In the genomic region with DNA sequence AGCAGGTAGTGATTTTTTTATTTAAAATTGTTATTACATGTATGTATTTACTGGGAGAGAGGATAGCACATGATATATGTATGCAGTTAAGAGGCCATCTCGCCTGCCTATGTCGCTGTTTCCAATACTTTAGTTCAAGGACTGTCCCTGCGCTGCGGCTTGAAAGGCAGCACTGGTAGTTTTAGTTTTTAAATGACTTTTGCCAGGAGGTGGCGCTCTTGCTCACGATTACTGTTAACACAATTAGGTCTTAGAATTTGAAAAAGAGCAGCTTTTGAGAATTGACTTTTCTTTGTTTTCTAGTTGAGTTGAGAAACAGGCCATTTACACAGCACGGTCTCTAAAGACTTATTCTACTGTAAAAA, we compare ENCODE assay signal across 7 mouse cellular contexts.
DNase-seq lines count a peak whose midpoint lies in the region; ATAC-seq lines count a peak whose summit lies in the region.

No protein-coding gene starts in this region.

- 3% methylated on average over 7 of the region's 7 CpGs for WGBS in hindbrain, embryonic 15.5 days

- H3K27ac ChIP-seq in hindbrain, embryonic 15.5 days (replicated peaks) = peak overlapping the region; percentile 54

- peak; percentile 53; the same call in 1 of the 2 replicates for ATAC-seq in hindbrain, embryonic 15.5 days (ENCODE audit: low FRiP score, low read depth)

- peak; percentile 65 for DNase-seq in adrenal gland, adult 2 months
- peak; percentile 55 to 88 for DNase-seq in cerebellum, postnatal 4 days (ENCODE audit: low spot score in 2 of 2)
- peak; percentile 79 for DNase-seq in gastrocnemius, adult 18-20 months (ENCODE audit: low spot score)
- peak; percentile 68 to 97 for DNase-seq in layer of hippocampus, postnatal 25 days (ENCODE audit: extremely low spot score in 1 of 2, low spot score in 1 of 2)
- DNase-seq in lung, postnatal 25 days (ENCODE audit: low spot score) = peak; percentile 65
- DNase-seq in right cerebral cortex, adult 2 months (ENCODE audit: low spot score in 2 of 2) = peak; percentile 90

- no peak overlapping the region for H3K9ac ChIP-seq in hindbrain, embryonic 15.5 days

- no peaks in the 10 kb centered on the region for H3K9me3 ChIP-seq in hindbrain, embryonic 15.5 days

- H3K4me1 ChIP-seq in hindbrain, embryonic 15.5 days (replicated peaks) = peaks cover 10% of the 10 kb centered on the region

- H3K36me3 ChIP-seq in hindbrain, embryonic 15.5 days = no peaks in the 10 kb centered on the region

- no peaks in the 10 kb centered on the region for H3K27me3 ChIP-seq in hindbrain, embryonic 15.5 days

- H3K4me3 ChIP-seq in hindbrain, embryonic 15.5 days = peak overlapping the region; percentile 26

- H3K4me2 ChIP-seq in hindbrain, embryonic 15.5 days = peak overlapping the region; percentile 60

Comparison
In these comparisons a context has a peak if more than half of its experiments do, and no peak if none do; other contexts are left out.
1. Peak in every context shown above with its lines: DNase-seq, ATAC-seq, H3K4me3 ChIP-seq and H3K27ac ChIP-seq.